Mouse (Mus musculus) brown adipose tissue, adult 24 weeks (tissue): ENCODE data around the gene Oas3. TPM values are rescaled to one million over a fixed set of nuclear protein-coding genes. Genes with fewer than 3 reads are reported as not detected.
A peak's percentile ranks its signal among the peaks of the same experiment; 100 is the strongest.

ENCODE experiments used
- H3K27ac ChIP-seq: fragments of 200-500 bp; replicated peaks from 2 replicates; pipeline ENCODE4 v1.5.1; 2012; ENCODE audit warnings: low read depth, mild to moderate bottlenecking, low read length
- H3K4me1 ChIP-seq: fragments of 200-500 bp; 2 replicates; pipeline ENCODE4 v1.6.1; 2012; ENCODE audit warnings: low read length, mixed read lengths; ENCODE audit not compliant: control insufficient read depth, insufficient read depth, insufficient read length
- H3K4me3 ChIP-seq: fragments of 200-500 bp; 2 replicates; pipeline ENCODE4 v1.5.1; 2012; ENCODE audit warnings: low read depth, mild to moderate bottlenecking, low read length, moderate library complexity; ENCODE audit not compliant: insufficient read depth
- polyA plus RNA-seq: library from polyadenylated mRNA; stranded (reverse); fragments of >200 nt; gene quantifications from 2 replicates; pipeline ENCODE4 v1.2.4, GENCODE M21; 2012; ENCODE audit not compliant: missing spikeins, insufficient read depth, insufficient read length

Gene Oas3
- polyA plus RNA-seq, 1 experiment, result not detected

DNA sequence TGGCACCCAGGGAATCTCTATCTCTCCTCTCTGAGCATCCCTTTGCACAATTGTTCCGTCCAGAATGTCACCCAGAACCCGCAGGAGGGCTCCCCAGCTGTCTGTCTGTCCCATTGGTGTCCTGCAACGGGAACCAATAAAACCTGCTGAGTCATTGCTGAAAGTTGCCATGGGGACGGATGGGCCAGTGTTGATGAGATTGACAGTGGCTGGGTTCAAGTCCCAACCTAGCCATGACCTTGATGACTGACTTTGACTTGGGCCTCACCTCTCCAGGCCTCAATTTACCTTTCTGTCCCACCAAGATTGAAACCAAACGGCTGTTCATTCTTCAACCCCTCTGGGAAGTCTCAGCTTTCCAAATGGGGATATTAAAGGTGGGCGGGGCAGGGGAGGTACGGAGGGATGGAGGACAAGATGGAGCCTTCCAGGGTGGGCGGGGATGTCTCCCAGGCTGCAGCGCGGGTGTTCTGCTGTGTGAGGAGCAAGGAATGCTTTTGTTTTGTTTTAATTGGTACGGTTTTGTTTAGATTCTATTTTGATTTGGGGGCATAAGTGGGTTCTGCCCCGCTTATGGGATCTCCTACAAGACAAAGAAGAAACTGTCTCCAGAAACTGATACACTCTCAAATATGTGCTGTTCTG, 51.5 kb downstream of the Oas3 start:
- Histone ChIP-seq H3K4me1 (no peaks in the 10 kb centered on the region), H3K27ac (no peak overlapping the region), H3K4me3 (no peak overlapping the region)

DNA sequence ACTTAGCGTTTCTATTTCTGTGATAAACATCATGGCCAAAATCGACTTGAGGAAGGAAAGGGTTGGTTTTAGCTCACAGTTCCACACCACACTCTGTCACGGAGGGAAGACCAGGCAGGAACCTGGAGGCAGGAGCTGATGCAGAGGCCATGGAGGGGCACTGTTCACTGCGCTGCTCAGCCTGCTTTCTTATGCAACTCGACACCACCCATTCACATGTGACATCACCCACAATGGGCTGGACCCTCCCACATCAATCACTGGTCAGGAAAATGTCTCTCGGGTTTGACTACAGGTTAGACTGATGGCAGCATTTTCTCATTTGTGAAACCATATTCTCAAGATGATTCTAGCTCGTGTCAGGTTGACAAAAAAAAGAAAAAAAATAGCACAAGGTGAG, 56.5 kb downstream of the Oas3 start:
- no peak overlapping the region for H3K4me3 ChIP-seq
- H3K27ac ChIP-seq, result no peak overlapping the region
- H3K4me1 ChIP-seq, result no peaks in the 10 kb centered on the region

- H3K4me3 ChIP-seq, result no peak overlapping the region
- H3K4me1 ChIP-seq, result no peaks in the 10 kb centered on the region
- H3K27ac ChIP-seq, result no peak overlapping the region
Measured at GRCm38 (mm10) chr5:120718600-120719378, 58.7 kb downstream of the Oas3 start.

- H3K4me3 ChIP-seq, result no peak overlapping the region
- H3K27ac ChIP-seq, result no peak overlapping the region
- H3K4me1 ChIP-seq, result no peaks in the 10 kb centered on the region
Measured at GRCm38 (mm10) chr5:120717136-120717535, 60.3 kb downstream of the Oas3 start.

GRCm38 (mm10) chr5:120714314-120714713, 63.1 kb downstream of the Oas3 start:
- H3K27ac ChIP-seq, result no peak overlapping the region
- no peaks in the 10 kb centered on the region for H3K4me1 ChIP-seq
- H3K4me3 ChIP-seq, result no peak overlapping the region

GRCm38 (mm10) chr5:120712721-120713120, 64.7 kb downstream of the Oas3 start:
- Histone ChIP-seq H3K27ac (no peak overlapping the region), H3K4me3 (no peak overlapping the region), H3K4me1 (no peaks in the 10 kb centered on the region)

DNA sequence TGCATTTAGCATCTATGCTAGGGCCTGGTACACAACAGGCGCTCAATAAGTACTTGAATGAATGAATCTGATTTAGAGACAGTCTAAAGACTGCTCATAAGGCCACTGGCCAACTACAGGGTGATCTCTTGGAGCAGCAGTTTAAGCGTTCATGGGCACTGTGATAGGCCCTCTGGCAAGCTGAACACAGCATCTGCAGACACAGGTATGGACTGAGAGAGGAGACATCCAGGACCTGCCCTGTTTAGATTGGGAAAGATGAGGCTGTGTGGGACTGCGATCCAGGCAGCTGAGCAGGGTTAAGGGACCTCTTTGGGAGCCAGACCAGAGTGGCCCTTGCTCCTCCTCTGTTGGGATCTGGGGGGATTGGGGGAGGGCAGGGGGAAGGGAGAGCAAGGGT, 65.6 kb downstream of the Oas3 start, which contains the start of gene Dtx1:
Gene Dtx1 (minus strand): TSS at position 101 of the 400 bp plus-strand sequence.
- H3K4me3 ChIP-seq, result peak within 1 kb of the TSS; percentile 42
- H3K27ac ChIP-seq, result no peak within 1 kb of the TSS
- no peaks in the 10 kb centered on the region for H3K4me1 ChIP-seq

DNA sequence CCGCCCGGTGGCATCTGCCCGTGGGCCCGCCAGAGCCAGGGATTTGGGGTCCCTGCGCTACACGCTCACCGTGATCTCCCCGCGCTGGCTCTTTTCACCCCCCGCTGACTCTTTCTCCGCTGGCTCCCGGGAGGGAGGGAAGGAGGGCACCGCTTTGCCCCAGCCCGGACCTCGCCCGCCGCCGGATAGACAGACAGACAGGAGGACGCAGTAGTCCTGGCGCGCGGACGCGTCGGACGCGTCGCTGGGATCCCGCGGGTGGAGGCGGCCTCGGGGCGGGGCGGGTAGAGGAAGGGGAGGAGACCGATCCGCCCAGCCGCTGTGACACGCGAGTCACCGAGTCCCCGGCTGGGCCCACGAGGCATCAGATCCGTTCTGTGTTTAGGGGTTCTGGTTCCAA, 66.0 kb downstream of the Oas3 start:
- peak overlapping the region; percentile 42 for H3K4me3 ChIP-seq
- H3K4me1 ChIP-seq, result no peaks in the 10 kb centered on the region
- H3K27ac ChIP-seq, result no peak overlapping the region

DNA sequence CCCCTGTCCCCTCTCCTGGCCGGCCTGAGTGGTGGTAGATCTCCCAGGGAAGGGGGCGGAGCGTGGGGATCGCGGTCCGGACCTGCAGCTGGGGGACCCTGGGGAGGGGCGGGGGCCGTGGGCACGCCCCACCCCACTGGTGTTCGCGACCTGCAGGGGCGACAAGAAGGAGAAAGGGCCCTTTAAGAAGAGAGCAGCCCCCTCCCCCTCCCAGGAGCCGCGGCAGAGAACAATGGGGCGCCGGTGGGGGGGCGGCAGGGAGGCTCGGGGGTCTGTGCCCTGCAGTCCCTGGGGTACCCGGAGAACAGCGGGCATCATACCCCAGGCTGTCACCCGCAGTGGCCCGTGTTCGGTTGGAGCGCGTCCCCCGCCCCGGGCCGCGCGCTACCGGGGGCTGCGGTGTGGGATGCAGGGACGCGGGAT, 66.6 kb downstream of the Oas3 start:
- no peak overlapping the region for H3K27ac ChIP-seq
- no peaks in the 10 kb centered on the region for H3K4me1 ChIP-seq
- H3K4me3 ChIP-seq, result peak overlapping the region; percentile 42

DNA sequence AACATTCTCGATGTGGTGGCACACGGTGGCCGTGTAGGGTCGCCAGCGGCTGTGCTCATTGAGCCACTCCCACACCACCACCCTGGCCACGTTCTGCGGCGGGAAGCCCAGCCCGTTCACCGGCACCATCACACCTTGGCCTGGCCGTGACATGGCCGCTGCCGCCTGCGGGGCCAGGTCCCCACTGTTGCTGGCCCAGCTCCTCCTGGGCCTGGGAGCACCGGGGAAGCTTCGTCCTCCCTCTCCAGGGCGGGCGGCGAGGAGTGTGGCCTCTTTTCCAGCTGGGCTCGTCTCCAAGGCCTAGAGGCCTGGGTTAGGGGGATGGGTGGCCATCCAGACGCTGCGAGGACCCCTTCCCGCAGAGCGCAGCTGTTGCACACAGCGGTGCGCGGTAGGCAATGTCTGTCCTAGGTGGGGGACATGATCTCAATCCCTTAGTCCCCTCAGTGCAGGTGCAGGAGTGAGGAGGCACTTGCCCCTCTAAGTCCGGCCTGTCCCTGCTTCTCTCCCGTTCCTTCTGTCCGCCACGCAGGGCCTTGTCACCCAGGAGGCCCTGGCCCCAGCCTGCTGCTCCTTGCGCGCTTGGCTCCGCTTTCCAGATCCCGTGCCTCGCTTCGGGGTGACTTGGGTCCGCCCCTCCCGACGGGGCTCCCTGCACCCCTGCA, 67.2 kb downstream of the Oas3 start:
- no peaks in the 10 kb centered on the region for H3K4me1 ChIP-seq
- H3K4me3 ChIP-seq, result no peak overlapping the region
- no peak overlapping the region for H3K27ac ChIP-seq

- Histone ChIP-seq H3K4me3 (no peak overlapping the region), H3K4me1 (no peaks in the 10 kb centered on the region), H3K27ac (no peak overlapping the region)
Measured at GRCm38 (mm10) chr5:120706976-120707375, 70.5 kb downstream of the Oas3 start.

GRCm38 (mm10) chr5:120706541-120706940, 70.9 kb downstream of the Oas3 start:
- H3K4me3 ChIP-seq, result no peak overlapping the region

DNA sequence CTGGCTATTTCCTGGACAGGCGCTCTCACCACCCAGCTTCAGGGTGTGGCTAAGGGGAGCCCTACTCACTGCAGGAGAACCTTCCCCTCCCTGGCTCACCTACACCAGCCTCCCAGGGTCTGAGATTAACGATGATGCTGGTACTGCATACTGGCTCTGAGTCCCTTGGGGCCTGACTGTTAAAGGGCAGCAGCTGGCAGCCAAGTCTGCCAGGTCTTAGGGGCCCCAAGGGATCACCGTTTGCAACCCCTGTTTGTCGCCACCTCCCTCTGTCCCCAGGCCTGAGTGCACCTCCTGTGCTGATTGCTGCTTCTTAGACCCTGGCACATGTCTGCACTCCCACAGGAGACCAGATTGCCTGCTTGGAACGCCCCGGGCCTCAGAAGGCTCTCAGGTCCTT, 73.0 kb downstream of the Oas3 start:
- Histone ChIP-seq H3K4me1 (no peaks in the 10 kb centered on the region), H3K27ac (no peak overlapping the region), H3K4me3 (no peak overlapping the region)

More at GRCm38 (mm10) chr5:120706541-120706940, 70.9 kb downstream of the Oas3 start:
- no peaks in the 10 kb centered on the region for H3K4me1 ChIP-seq
- H3K27ac ChIP-seq, result no peak overlapping the region

DNA sequence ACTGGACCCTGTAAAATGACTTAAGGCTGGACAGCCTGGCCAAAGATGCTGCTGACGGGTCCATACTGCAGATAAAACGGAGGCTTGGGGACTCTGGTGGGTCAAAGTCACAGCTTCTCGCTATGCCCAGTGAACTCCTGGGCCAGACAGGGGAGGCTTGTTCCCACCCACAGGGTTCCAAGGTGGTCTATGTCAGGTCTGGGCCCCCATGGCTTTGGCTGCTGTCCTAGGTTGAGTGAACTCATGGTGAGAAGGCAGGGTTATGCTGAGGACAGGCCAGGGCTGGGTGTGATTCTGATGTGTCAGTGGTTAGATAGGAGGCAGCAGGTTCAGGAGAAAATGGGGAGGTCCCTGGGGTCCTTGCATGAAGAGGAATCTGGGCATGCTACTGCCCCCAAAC, 73.8 kb downstream of the Oas3 start:
- Histone ChIP-seq H3K4me1 (no peaks in the 10 kb centered on the region), H3K4me3 (no peak overlapping the region), H3K27ac (no peak overlapping the region)
